Mouse (Mus musculus) forebrain, embryonic 14.5 days (tissue): ENCODE data around the gene Snapc2. TPM values are rescaled to one million over a fixed set of nuclear protein-coding genes. Genes with fewer than 3 reads are reported as not detected.

Experiments
- ATAC-seq: fragments of 200-750 bp; cut with Nextera tagmentation; 2 replicates; pipeline ENCODE4 v1.8.0; 2017; ENCODE audit warnings: mild to moderate bottlenecking, moderate library complexity
- DNase-seq: peaks from one replicate; pipeline ENCODE4 v3.0.0-alpha.2; 2015; ENCODE audit warnings: low spot score
- H3K27ac ChIP-seq: fragments of 300-500 bp; sonication (generic); 2 replicates; pipeline ENCODE4 v1.5.1; 2014; ENCODE audit warnings: low read depth, mild to moderate bottlenecking, control low read depth, low read length, moderate library complexity
- H3K27me3 ChIP-seq: fragments of 300-500 bp; sonication (generic); replicated peaks from 2 replicates; pipeline ENCODE4 v1.6.1; 2014; ENCODE audit warnings: low read length, control low read depth, mixed read lengths; ENCODE audit not compliant: control insufficient read depth, insufficient read depth
- H3K36me3 ChIP-seq: fragments of 300-500 bp; sonication (generic); 2 replicates; pipeline ENCODE4 v1.6.1; 2014; ENCODE audit warnings: low read length, control low read depth; ENCODE audit not compliant: control insufficient read depth, insufficient read depth
- H3K4me1 ChIP-seq: fragments of 300-500 bp; sonication (generic); 2 replicates; pipeline ENCODE4 v1.6.1; 2014; ENCODE audit warnings: antibody characterized with exemption, low read length, control low read depth; ENCODE audit not compliant: control insufficient read depth, insufficient read depth
- H3K4me2 ChIP-seq: fragments of 300-500 bp; sonication (generic); 2 replicates; pipeline ENCODE4 v1.6.1; 2014; ENCODE audit warnings: mild to moderate bottlenecking, control low read depth, low read length
- H3K4me3 ChIP-seq: fragments of 300-500 bp; sonication (generic); 2 replicates; pipeline ENCODE4 v1.5.1; 2014; ENCODE audit warnings: low read depth, low read length, control low read depth
- H3K9ac ChIP-seq: fragments of 300-500 bp; sonication (generic); 2 replicates; pipeline ENCODE4 v1.6.1; 2014; ENCODE audit warnings: mild to moderate bottlenecking, low read length, control low read depth, moderate library complexity
- H3K9me3 ChIP-seq: fragments of 300-500 bp; sonication (generic); replicated peaks from 2 replicates; pipeline ENCODE4 v1.6.1; 2016; ENCODE audit warnings: low read length, control low read depth, mixed read lengths; ENCODE audit not compliant: control insufficient read depth
- WGBS: fragments of 180-500 bp; shearing (Covaris S2); extraction: QIAGEN DNeasy Blood & Tissue Kit; methylation state at CpG from one replicate; pipeline ENCODE4 v1.1.7; 2014; 5-methylcytosine and 5-hydroxymethylcytosine counted together
- polyA plus RNA-seq: library from polyadenylated mRNA; unstranded; fragments of >200 nt; fragmentation: Nextera tagmentation; extraction: Ambion mirVana; gene quantifications from 2 replicates; pipeline ENCODE4 v1.2.1, GENCODE M21; 2014

The Snapc2 gene
- polyA plus RNA-seq, 1 experiment from 2014 or later: 59.9 TPM

DNA sequence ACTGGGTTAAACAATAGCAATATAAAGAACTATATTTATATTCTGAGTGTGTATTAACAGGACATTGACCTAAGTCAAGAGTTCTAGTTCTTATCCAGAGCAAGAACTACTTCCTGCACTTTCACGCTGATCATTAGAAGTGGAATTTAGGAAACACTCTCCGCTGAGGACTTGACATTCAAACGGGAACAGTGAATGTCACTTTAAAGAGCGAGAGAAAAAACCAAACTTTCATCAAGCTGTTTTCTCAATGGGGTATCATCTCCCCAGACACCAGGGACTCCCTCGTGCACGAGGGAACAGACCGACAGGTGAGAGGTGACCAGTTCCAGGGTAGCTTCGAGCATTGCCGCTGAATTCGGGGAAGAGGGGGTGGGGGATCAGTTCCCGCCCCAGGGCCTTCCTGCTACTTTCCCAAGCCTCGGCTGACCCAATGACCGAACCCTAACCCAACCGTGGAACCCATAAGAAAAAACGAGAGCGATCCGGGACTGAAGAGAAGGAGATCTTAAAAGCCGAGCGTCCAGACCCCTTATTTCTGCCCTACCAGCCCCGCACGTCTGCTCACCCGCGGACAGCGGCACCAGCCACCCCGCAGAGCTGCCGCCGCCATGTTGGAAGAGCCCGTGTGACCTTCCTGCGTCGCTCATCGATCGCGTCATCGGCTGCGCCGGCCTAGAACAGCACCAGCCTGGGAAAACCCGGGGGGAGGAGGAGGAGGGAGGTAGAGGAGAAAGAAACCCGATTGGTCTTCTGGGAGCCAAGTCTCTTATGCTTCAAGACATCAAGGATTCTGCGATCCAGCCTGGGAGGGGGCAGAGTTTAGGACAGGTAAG is 22.6 kb downstream of the Snapc2 start, which contains the start of gene Timm44:
TSS of gene Timm44 (minus strand) at position 639 of the 836 bp plus-strand sequence.
- peaks cover 6% of the 10 kb centered on the region for H3K4me1 ChIP-seq
- H3K4me2 ChIP-seq: peak within 1 kb of the TSS; percentile 80
- H3K4me3 ChIP-seq: peak within 1 kb of the TSS; percentile 73
- H3K36me3 ChIP-seq: peaks cover 24% of the 10 kb centered on the region; the same call in 1 of the 2 replicates
- no peaks in the 10 kb centered on the region for H3K27me3 ChIP-seq
- H3K9ac ChIP-seq: peak within 1 kb of the TSS; percentile 79
- H3K9me3 ChIP-seq: no peaks in the 10 kb centered on the region
- WGBS: under 1% methylated on average over 39 of the region's 39 CpGs
- H3K27ac ChIP-seq: peak within 1 kb of the TSS; percentile 56; the same call in 1 of the 2 replicates
- DNase-seq: peak; percentile 99
- peak; percentile 99 for ATAC-seq

DNA sequence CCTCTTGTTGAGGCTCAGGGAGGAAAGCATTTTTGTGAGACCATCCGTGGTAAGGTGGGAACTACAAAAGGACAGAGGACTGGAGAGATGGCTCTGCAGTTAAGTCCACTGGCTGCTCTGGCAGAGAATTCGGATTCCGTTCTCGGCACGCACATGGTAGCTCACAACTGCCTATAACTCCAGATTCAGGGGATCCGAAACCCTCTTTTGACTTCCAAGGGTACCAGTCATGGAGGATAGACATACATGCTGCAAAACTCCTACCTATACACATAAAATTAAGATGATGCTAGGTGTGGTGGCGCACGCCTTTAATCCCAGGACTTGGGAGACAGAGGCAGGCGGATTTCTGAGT is 23.2 kb downstream of the Snapc2 start:
- DNase-seq (no peak), ATAC-seq (no peak)
- 26% methylated on average over 9 of the region's 9 CpGs for WGBS
- Histone ChIP-seq H3K36me3 (peaks cover 18% of the 10 kb centered on the region; the same call in 1 of the 2 replicates), H3K27me3 (no peaks in the 10 kb centered on the region), H3K4me3 (peak overlapping the region; percentile 73), H3K9me3 (no peaks in the 10 kb centered on the region), H3K4me2 (peak overlapping the region; percentile 80), H3K4me1 (peaks cover 6% of the 10 kb centered on the region), H3K27ac (peak overlapping the region; percentile 56; the same call in 1 of the 2 replicates), H3K9ac (peak overlapping the region; percentile 79)

- H3K9me3 ChIP-seq: no peaks in the 10 kb centered on the region
- H3K27ac ChIP-seq: no peak overlapping the region
- no peaks in the 10 kb centered on the region for H3K4me1 ChIP-seq
- H3K36me3 ChIP-seq: peaks cover 96% of the 10 kb centered on the region
- DNase-seq (no peak), ATAC-seq (no peak)
- no peak overlapping the region for H3K4me3 ChIP-seq
- 86% methylated on average over 5 of the region's 5 CpGs for WGBS
- H3K27me3 ChIP-seq: no peaks in the 10 kb centered on the region
- H3K9ac ChIP-seq: no peak overlapping the region
- no peak overlapping the region for H3K4me2 ChIP-seq
These were observed 39.9 kb downstream of the Snapc2 start for GRCm38 (mm10) chr8:4292738-4293137.

DNA sequence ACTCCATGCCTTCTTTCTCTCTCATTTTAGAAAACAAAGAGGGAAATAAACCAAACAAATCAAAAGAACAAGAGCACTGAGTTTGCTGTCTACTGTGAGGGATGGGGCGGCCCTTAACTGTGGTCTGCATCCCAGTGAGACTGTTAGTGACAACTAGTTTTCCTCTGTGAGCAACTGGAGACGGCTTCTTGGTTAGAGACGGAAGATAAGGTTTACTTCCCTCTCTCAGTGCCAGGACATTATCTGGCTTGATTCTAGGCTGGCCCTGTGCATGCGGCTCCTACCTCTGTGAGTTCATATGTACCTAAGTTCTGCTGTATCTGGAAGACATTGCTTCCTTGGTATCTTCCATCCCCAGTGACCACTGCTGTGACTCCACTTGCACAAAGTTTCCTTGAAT is 44.9 kb downstream of the Snapc2 start:
- Histone ChIP-seq H3K4me3 (no peak overlapping the region), H3K4me2 (no peak overlapping the region), H3K27ac (no peak overlapping the region), H3K36me3 (peaks cover 95% of the 10 kb centered on the region), H3K9me3 (no peaks in the 10 kb centered on the region), H3K27me3 (no peaks in the 10 kb centered on the region), H3K9ac (no peak overlapping the region), H3K4me1 (no peaks in the 10 kb centered on the region)
- no peak for ATAC-seq
- no peak for DNase-seq
- WGBS: 92% methylated on average over 4 of the region's 4 CpGs

DNA sequence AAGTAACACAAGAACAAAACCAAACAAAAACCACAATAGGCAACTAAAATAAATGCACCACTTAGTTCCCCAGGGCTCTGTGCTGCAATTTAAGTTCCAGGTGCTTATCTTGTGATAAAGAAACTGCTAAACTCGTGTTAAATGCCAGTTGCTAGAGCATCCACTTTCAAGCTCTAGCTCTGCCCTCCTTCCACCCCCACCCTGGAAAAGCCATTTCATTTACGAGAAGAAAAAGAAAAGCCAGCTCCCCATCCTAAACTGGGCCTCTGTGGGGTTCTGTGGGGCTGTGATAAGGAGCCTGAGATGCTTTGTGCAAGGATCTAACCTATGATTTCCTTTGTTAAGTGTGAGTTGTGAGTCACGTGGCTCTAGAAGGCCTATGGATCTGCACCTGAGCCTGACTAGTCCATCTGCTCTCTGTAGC is 51.3 kb downstream of the Snapc2 start:
- H3K4me1 ChIP-seq: no peaks in the 10 kb centered on the region
- no peak overlapping the region for H3K4me3 ChIP-seq
- no peak for ATAC-seq
- H3K9ac ChIP-seq: no peak overlapping the region
- H3K36me3 ChIP-seq: peaks cover 99% of the 10 kb centered on the region
- no peak overlapping the region for H3K4me2 ChIP-seq
- DNase-seq: no peak
- WGBS: 87% methylated on average over 3 of the region's 3 CpGs
- H3K9me3 ChIP-seq: no peaks in the 10 kb centered on the region
- H3K27ac ChIP-seq: no peak overlapping the region
- no peaks in the 10 kb centered on the region for H3K27me3 ChIP-seq

Other genes starting within 250 kb of the Snapc2 start
- 0.25 and 0.51 TPM in 2 replicates for gene Cd209f, start 147.2 kb upstream of the Snapc2 start, polyA plus RNA-seq
- gene Cd209g, start 119.0 kb upstream of the Snapc2 start, polyA plus RNA-seq: not detected in 2 replicates
- gene Evi5l, start 86.5 kb upstream of the Snapc2 start, polyA plus RNA-seq: 45.9 and 70.0 TPM in 2 replicates
- gene Prr36, start 35.6 kb upstream of the Snapc2 start, polyA plus RNA-seq: 25.3 and 38.7 TPM in 2 replicates
- gene Lrrc8e, start 26.3 kb upstream of the Snapc2 start, polyA plus RNA-seq: not detected in 2 replicates
- 20.3 and 22.7 TPM in 2 replicates for gene Map2k7, start 14.3 kb upstream of the Snapc2 start, polyA plus RNA-seq
- gene Gm49320, start 14.2 kb upstream of the Snapc2 start, polyA plus RNA-seq: 0.51 TPM in 1 of 2 replicates, not detected in the other
- gene Tgfbr3l, start 4.9 kb upstream of the Snapc2 start, polyA plus RNA-seq: 2.1 and 2.8 TPM in 2 replicates
- gene Ctxn1, start 6.2 kb downstream of the Snapc2 start, polyA plus RNA-seq: 236 and 302 TPM in 2 replicates
- gene Timm44, start 22.8 kb downstream of the Snapc2 start, polyA plus RNA-seq: 49.9 and 51.3 TPM in 2 replicates
- gene Ccl25, start 72.1 kb downstream of the Snapc2 start, polyA plus RNA-seq: 12.2 and 16.3 TPM in 2 replicates
- gene Elavl1, start 72.3 kb downstream of the Snapc2 start, polyA plus RNA-seq: 134 and 153 TPM in 2 replicates
- gene Cers4, start 239.9 kb downstream of the Snapc2 start, polyA plus RNA-seq: 21.8 and 25.1 TPM in 2 replicates